Mouse (Mus musculus) embryonic fibroblast, embryonic 13.5 days (primary cell): ENCODE results near the gene Hadh. TPM values are rescaled to one million over a fixed set of nuclear protein-coding genes. Genes with fewer than 3 reads are reported as not detected.

Experiments used
- H3K27ac ChIP-seq: 2 replicates; pipeline ENCODE4 v1.5.1; 2012; ENCODE audit warnings: low read length, control low read depth, inconsistent platforms; ENCODE audit not compliant: insufficient read depth
- H3K4me1 ChIP-seq: 2 replicates; pipeline ENCODE4 v1.6.1; 2011; ENCODE audit warnings: low read length; ENCODE audit not compliant: control insufficient read depth, insufficient read depth
- H3K4me3 ChIP-seq: 2 replicates; pipeline ENCODE4 v1.5.1; 2011; ENCODE audit warnings: mild to moderate bottlenecking, control low read depth, low read length; ENCODE audit not compliant: insufficient read depth
- CTCF ChIP-seq: IDR thresholded peaks from 2 replicates; pipeline ENCODE4 v1.5.1; 2011; ENCODE audit warnings: mild to moderate bottlenecking, control low read depth, low read length, moderate library complexity, borderline replicate concordance; ENCODE audit not compliant: insufficient read depth
- POLR2A ChIP-seq: IDR thresholded peaks from 2 replicates; pipeline ENCODE4 v1.6.1; 2011; ENCODE audit warnings: low read depth, mild to moderate bottlenecking, control low read depth, low read length, moderate library complexity
- polyA plus RNA-seq: library from polyadenylated mRNA; stranded (reverse); fragments of >200 nt; gene quantifications from 2 replicates; pipeline ENCODE4 v1.2.4, GENCODE M21; 2011; ENCODE audit warnings: low read depth; ENCODE audit not compliant: missing spikeins, insufficient read length

Gene Hadh
- polyA plus RNA-seq, 1 experiment: 69.1 TPM

GRCm38 (mm10) chr3:131237785-131238633, 33.9 kb downstream of the Hadh start:
- Histone ChIP-seq H3K4me3 (no peak overlapping the region), H3K27ac (no peak overlapping the region), H3K4me1 (no peaks in the 10 kb centered on the region)
- no peak for TF ChIP-seq POLR2A
- peak; percentile 83 for TF ChIP-seq CTCF

GRCm38 (mm10) chr3:131237061-131237460, 34.8 kb downstream of the Hadh start:
- Histone ChIP-seq H3K4me1 (no peaks in the 10 kb centered on the region), H3K27ac (no peak overlapping the region), H3K4me3 (no peak overlapping the region)
- TF ChIP-seq CTCF (no peak), POLR2A (no peak)

- Histone ChIP-seq H3K4me1 (no peaks in the 10 kb centered on the region), H3K4me3 (no peak overlapping the region), H3K27ac (no peak overlapping the region)
- TF ChIP-seq CTCF (0 out of 2 replicates have a peak, but pooled peaks have one; percentile 32), POLR2A (no peak)
Observed at GRCm38 (mm10) chr3:131228083-131228482, 43.8 kb downstream of the Hadh start.

- Histone ChIP-seq H3K4me3 (no peak overlapping the region), H3K4me1 (no peaks in the 10 kb centered on the region), H3K27ac (no peak overlapping the region)
- TF ChIP-seq POLR2A (no peak), CTCF (no peak)
Observed at GRCm38 (mm10) chr3:131218636-131219390, 53.1 kb downstream of the Hadh start.

- H3K27ac ChIP-seq: no peak overlapping the region
- no peaks in the 10 kb centered on the region for H3K4me1 ChIP-seq
- no peak for TF ChIP-seq POLR2A
- peak; percentile 85 for TF ChIP-seq CTCF
- H3K4me3 ChIP-seq: no peak overlapping the region
Observed at GRCm38 (mm10) chr3:131214841-131215240, 57.1 kb downstream of the Hadh start.

- no peaks in the 10 kb centered on the region for H3K4me1 ChIP-seq
- no peak for TF ChIP-seq CTCF
- TF ChIP-seq POLR2A: no peak
- H3K4me3 ChIP-seq: no peak overlapping the region
- H3K27ac ChIP-seq: no peak overlapping the region
Observed at GRCm38 (mm10) chr3:131214060-131214658, 57.7 kb downstream of the Hadh start.

- no peaks in the 10 kb centered on the region for H3K4me1 ChIP-seq
Observed at GRCm38 (mm10) chr3:131212200-131212599, 59.7 kb downstream of the Hadh start.

GRCm38 (mm10) chr3:131208265-131208891, 63.5 kb downstream of the Hadh start:
- H3K4me3 ChIP-seq: no peak overlapping the region
- no peak overlapping the region for H3K27ac ChIP-seq
- no peak for TF ChIP-seq CTCF
- no peak for TF ChIP-seq POLR2A
- H3K4me1 ChIP-seq: no peaks in the 10 kb centered on the region

More at GRCm38 (mm10) chr3:131212200-131212599, 59.7 kb downstream of the Hadh start:
- H3K27ac ChIP-seq: no peak overlapping the region
- H3K4me3 ChIP-seq: no peak overlapping the region
- peak; percentile 6; the same call in 1 of the 2 replicates for TF ChIP-seq CTCF
- TF ChIP-seq POLR2A: no peak

GRCm38 (mm10) chr3:131207846-131208245, 64.1 kb downstream of the Hadh start:
- Histone ChIP-seq H3K27ac (no peak overlapping the region), H3K4me1 (no peaks in the 10 kb centered on the region), H3K4me3 (no peak overlapping the region)
- no peak for TF ChIP-seq POLR2A
- TF ChIP-seq CTCF: no peak
